Mouse (Mus musculus): ENCODE data around the gene Gper1. TPM values are rescaled to one million over a fixed set of nuclear protein-coding genes. Genes with fewer than 3 reads are reported as not detected.

Gene Gper1
- polyA plus RNA-seq, 1 experiment: not detected

DNA sequence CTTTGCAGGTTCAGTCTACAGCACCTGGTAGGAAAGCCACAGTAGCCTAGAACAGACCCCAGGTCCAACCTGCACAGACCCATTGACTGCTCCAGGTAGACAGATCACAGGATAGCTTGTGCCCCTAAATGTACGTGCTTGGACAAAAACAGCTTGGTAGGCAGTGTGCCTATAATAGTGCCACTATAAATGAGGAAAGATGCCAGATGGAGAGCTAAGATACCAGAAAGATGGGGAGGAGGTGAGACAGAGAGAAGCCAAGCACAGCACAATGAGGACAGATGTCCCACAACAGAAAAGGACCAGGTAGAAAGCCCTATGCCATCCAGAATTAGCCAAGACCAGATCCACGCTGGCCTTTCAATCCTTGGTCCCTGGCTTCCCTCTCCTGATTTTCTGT lies 20.8 kb upstream of the Gper1 start:
- TF ChIP-seq GATA1 (IDR thresholded peaks at IDR 0.05; ENCODE audit: low read length): no peak

DNA sequence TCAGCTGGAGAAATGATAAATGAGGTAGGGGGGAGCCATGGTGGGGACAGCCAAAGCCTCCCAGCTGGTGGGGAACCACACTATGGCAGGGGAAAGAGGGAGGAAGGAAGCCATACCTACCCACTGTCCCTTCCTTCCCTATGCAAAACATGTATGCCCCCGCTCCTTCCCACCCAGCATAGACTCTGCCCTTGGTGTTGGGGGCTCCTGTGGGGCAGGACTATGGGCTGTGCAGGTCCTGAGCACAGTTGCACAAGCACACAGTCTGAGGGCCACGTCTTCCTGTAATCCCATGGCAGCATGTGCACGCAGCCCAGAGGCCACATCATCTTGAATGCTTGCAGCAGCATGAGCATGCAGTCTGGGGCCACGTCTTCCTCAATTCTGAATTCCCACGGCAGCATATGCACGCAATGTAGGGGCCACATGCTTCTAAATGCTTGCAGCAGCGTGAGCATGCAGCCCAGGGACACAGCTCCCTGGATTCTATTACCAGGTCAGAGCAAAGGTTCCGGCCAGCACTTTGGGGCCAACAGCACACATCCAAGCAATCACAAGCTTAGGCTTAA lies 19.2 kb upstream of the Gper1 start:
- TF ChIP-seq GATA1 (IDR thresholded peaks at IDR 0.05; ENCODE audit: low read length): no peak

DNA sequence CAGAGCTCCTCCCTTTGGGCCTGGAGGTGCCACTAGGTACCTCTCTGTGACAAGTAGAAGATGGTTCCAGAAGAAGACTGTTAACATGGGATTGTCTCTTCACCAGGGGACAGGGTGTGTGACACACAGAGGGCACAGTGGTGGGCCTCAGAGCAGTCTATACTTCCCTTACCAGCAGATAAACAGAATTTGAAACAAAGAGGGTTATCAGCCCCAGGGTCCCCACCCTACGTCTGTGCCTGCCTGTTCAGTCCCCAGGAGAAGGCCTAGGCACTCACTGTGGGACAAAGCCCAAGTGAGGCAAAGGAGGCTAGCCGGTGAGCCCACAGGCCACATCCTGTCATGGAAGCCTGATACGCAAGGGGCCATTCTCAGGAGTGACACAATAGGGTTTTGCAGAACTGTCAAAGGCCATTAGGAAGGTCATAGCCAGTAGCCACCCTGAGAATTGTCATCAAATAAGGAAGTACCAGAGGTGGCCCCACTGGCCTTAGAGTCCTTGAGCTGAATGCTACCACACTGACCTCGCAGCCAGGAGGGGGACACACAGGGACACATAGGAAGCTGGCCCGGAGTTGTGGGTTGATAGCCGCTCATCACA lies 18.1 kb upstream of the Gper1 start, which contains the start of gene C130050O18Rik:
Gene C130050O18Rik (plus strand): TSS at position 480 of the 601 bp plus-strand sequence.
- no peak for TF ChIP-seq GATA1 (IDR thresholded peaks at IDR 0.05; ENCODE audit: low read length)

DNA sequence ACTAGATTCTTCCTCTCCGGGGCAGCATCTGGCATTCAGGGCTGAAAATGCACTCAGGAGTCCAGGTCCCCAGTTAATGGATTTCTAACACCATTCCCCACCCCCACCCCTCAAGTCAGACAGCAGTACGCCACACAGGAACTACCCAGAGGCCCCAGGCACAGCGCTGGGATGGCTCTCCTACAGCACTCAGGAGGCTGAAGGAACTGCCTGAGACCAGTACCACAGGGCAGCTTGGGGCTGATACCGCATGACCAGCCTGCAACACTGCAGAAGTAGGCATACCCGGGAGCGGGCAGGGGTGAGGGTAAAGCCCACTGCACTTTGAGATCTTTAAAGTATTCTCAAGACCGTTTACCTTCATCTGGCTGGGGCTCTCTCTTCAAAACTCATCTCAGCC lies 17.5 kb upstream of the Gper1 start:
- no peak for TF ChIP-seq GATA1 (IDR thresholded peaks at IDR 0.05; ENCODE audit: low read length)

DNA sequence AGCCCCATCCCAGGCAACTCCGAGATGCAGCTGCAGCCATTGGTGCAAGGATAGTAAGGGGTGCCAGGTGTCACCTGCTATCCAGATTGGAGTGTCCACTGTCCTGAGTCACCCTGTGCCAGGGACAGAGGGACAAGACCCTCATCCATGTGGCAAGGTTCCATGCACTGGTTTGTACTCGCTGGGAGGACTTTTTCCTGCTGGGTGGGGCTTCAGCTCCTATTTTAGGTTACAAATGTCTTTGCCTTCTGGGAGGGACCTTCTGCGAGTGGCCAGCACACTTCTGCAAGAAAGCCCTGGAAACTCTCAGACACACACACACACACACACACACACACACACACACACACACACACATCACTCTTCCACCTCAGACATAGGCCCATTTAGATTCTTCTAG lies 17.0 kb upstream of the Gper1 start:
- no peak for TF ChIP-seq GATA1 (IDR thresholded peaks at IDR 0.05; ENCODE audit: low read length)

DNA sequence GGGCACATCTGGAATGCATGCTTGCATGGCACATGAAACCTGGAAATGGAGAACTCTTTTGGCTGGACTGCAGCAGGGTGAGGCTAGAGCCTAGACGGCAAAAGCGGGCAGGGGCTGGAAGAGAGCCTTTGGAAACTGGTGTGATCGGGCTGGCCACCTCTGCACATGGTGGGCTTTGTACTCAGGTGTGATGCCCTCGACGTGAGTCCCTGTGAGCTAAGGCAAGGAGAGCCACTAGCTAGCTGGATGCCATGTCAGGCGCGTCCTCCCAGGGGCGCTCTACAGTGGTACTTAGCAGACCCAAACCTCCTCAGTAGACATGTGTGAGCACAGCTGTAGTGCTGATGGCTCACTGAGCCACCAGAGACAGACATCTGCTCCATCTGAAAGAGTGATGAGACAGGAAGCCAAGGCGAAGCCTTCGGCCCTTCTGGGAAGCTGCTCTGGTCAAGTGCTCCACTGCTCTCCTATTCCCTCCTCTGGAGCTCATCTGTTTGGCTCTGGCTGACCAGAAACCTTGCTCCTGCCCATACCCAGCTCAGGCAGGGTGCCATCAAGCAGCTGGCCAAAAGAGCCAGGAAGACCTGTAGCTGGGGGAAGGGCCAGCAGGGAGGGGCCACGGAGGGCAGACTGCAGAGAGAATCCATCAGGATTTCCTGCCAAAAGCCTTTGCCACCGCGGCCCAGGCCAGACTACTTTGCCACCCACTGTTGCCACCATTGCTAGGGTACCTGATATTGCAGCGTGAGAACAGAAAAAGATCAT lies 15.6 kb upstream of the Gper1 start:
- TF ChIP-seq GATA1 (IDR thresholded peaks at IDR 0.05; ENCODE audit: low read length): no peak

DNA sequence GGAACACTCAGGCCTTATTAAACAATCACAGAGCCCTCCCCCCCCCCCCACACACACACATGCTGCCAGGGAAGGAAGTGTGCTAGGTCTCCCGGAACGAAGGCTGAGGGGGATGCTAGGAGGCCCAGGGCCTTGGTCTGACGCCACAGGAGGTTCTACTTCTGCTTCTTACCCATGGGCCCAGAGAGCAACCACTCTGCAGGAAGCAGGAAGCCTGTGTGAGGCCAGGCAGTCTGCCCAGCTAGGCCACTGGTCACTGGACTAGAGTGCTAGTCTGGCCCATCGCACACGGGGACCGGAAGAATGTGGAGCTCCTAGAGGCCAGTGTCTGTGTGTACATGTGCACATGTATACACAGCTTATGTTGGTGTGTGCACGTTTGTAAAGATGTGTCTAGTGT lies 14.4 kb upstream of the Gper1 start:
- no peak for TF ChIP-seq GATA1 (IDR thresholded peaks at IDR 0.05; ENCODE audit: low read length)

DNA sequence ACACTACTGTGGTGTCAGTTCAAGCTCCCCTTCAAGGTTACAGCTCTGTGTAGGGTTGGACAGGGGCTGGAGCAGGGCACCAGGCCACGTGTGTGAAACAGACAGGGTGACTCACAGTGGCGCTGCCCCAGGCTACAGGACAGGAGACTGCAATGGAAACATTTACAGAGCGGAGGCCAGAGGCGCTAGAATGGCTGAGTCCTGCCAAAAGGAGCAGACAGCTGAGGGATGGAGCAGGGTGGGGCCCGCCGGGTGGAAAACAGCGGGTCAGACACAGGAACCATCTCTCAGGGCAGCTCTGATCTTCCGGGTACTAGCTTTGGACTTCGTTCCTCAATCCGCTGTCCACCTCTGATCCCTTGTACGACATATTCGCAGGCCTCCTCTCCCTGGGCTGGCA lies 13.5 kb upstream of the Gper1 start:
- TF ChIP-seq GATA1 (IDR thresholded peaks at IDR 0.05; ENCODE audit: low read length): no peak

DNA sequence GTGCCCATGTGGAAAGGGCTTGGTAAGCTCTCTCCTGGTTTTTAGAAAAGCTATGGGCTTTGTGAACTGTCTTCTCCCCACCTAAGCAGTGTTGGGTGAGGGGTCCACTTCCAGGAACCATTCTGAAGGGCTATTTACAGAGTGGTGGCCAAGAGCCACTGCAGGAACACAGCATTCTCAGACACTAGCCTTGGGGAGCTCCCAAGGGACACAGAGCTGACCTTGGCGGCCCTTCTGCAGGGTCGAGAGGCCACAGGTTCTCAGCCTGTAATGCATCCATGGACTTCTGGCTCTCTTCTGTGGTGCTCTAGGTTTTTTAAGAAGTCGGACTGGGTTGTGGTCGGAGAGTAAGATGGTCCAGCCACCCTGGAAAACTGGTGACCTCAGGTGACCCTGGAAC lies 12.9 kb upstream of the Gper1 start:
- no peak for TF ChIP-seq GATA1 (IDR thresholded peaks at IDR 0.05; ENCODE audit: low read length)

DNA sequence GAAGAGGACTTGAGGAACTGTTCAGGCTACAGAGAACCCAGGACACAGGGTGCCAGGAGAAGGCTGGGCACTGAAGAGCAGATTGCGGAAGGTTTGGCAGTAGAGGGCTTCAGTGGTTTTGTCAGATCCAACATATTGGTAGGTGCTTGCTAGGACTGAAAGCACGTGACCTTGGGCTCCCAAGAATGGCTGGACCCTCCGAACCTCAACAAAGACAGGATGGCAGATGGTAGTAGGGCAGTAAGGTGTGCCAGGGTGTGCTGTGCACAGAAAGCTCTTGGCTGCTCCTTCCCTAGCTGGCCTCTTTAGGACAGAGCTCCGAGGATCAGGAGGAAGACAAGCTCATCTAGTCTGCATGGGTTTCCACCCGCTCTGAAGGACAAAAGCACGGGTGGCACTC lies 11.8 kb upstream of the Gper1 start:
- TF ChIP-seq GATA1 (IDR thresholded peaks at IDR 0.05; ENCODE audit: low read length): no peak

DNA sequence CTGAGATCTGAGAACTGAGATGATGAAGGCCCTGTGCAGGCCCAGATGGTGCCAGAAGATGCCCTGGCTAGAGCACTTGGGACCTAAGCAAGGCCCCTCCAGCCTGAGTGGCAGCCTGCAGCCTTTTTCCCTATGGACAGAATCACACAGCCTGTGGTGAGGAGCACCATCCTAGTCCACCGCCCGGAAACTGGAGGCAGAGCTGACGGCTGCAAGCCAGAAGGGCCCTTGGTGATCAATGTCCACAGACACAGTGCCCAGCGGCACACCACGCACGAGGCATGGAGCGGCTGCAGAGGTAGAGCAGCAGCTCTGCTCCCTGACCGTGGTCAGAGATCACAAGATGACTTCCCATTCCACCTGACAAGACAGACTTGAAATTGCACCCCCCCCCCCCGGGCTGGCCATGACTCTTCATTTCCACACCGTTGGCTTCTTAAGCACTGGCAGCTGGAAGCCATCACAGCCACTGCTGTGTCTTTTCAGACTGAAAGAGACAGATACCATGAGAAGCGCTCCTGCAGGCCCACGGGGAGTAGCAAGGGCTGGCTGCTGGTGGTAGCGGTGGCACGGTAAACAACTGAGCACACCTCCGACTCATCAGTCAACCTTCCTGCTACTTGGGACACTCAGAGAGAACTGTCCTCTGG lies 11.2 kb upstream of the Gper1 start:
- TF ChIP-seq GATA1 (IDR thresholded peaks at IDR 0.05; ENCODE audit: low read length): no peak

DNA sequence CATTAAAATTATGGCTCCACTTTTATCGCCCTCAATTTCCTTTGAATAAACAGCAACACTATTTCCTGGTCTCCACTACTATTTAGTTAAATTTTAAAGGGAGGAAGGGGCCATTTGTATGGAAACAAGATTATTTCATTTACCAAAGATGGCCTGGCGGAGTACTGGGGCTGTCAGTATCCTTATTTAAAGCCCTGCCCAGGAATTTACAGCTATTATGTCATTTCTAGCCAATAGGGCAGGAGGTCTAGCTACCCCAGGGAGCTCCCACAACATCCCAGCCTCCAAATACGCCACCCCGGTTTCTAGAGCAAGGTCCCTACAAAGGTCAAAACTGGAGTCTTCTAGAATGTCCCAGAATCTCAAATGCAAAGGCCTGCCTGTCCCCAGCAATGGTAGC lies 9.4 kb upstream of the Gper1 start:
- TF ChIP-seq GATA1 (IDR thresholded peaks at IDR 0.05; ENCODE audit: low read length): no peak

DNA sequence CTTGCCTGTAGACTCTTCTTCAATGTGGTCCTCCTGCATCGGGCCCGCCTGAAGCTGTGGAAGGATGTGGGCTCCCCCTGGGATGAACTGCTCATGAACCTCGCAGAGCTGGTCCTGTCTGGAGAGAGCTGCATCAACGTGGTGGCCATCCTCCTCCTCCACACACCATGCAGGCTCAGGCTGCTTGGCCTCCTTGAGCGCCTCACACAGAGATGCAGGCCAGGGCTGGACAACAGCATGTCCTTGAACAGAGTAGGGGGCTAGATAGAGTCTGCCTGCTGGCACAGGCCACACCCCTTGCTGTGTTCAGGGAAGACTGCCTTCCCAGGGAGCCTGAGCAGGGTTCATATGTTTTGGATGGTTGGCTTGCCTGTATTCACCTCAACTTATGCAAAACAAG lies 8.0 kb upstream of the Gper1 start:
- no peak for TF ChIP-seq GATA1 (IDR thresholded peaks at IDR 0.05; ENCODE audit: low read length)

DNA sequence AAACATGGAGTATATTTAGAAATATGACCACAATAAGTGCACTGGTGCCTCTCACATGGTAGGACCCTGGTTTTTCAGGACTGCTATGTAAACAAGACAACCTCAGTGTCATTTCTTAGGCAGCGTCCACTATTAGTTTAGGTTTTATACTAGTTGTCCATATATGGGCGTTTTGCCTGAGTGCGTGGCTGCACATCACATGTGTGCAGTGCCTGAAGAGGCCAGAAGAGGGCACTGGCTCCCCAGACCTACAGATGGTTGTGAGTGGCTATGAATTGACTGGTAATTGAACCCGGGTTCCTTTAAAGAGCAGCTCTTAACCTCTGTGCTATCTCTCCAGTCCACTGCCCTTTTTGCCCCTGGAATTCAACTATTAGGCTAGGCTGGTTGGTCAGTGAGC lies 6.0 kb upstream of the Gper1 start:
- no peak for TF ChIP-seq GATA1 (IDR thresholded peaks at IDR 0.05; ENCODE audit: low read length)

DNA sequence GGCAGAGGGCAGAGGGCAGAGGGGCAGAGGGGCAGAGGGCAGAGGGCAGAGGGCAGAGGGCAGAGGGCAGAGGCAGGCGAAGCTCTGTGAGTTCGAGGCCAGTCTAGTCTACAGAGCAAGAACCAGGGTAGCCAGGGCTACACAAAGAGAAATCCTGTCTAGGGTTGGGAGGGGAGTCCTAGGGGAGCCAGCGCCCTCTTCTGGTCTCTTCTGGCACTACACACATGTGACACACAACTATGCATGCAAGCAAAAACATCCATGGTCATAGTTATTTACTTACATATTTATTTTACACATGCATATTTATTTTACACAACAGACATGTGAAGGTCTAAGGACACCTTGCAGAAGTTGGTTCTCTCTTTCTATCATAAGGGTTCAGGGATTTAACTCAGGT lies 5.5 kb upstream of the Gper1 start:
- no peak for TF ChIP-seq GATA1 (IDR thresholded peaks at IDR 0.05; ENCODE audit: low read length)

DNA sequence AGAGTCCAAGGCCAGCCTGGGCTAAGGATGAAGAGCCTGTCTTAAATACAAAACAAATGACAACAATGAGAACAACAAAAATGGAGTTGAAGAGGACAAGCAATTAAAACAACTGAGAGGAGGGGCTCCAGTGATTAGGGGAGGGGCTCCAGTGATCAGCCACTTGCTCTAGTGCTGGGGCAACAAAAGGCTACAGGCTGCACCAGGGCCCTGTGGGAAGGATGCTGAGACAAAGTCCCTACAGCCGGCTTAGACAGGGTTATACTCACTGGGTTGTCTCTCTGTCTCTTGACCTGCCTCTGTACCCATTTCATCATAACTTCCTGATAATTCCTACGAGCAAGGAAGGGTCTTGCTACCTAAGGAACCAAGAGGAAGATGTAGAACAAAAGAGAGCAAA lies 4.8 kb upstream of the Gper1 start:
- TF ChIP-seq GATA1 (IDR thresholded peaks at IDR 0.05; ENCODE audit: low read length): no peak

Measured in G1E-ER4 (cell line).